Mouse (Mus musculus): ENCODE results near the gene Mapre3. TPM values are rescaled to one million over a fixed set of nuclear protein-coding genes. Genes with fewer than 3 reads are reported as not detected.

Gene Mapre3
- polyA plus RNA-seq, 1 experiment from 2014 or later: 20.0 TPM

GRCm38 (mm10) chr5:30816261-30816791 lies 1.9 kb downstream of the Mapre3 start:
- Histone ChIP-seq H3K27ac (ENCODE audit: low read length) (no peak overlapping the region), H3K4me2 (ENCODE audit: low read depth, low read length) (0 out of 2 replicates have a peak overlapping the region, but pooled peaks have one; percentile 5), H3K4me1 (ENCODE audit: control insufficient read depth, insufficient read depth, low read length) (peaks cover 14% of the 10 kb centered on the region), H3K9me3 (replicated peaks; ENCODE audit: control insufficient read depth, low read length) (no peaks in the 10 kb centered on the region), H3K4me3 (replicated peaks; ENCODE audit: low read length) (no peak overlapping the region), H3K9ac (ENCODE audit: low read length) (no peak overlapping the region), H3K36me3 (ENCODE audit: control insufficient read depth, insufficient read depth, low read length) (no peaks in the 10 kb centered on the region), H3K27me3 (ENCODE audit: control insufficient read depth, insufficient read depth, low read length) (no peaks in the 10 kb centered on the region)
- ATAC-seq (ENCODE audit: insufficient read depth, low FRiP score): no peak
- WGBS: 49% methylated on average over 8 of the region's 8 CpGs

- H3K4me2 ChIP-seq (ENCODE audit: low read depth, low read length): no peak overlapping the region
- no peak overlapping the region for H3K9ac ChIP-seq (ENCODE audit: low read length)
- no peaks in the 10 kb centered on the region for H3K36me3 ChIP-seq (ENCODE audit: control insufficient read depth, insufficient read depth, low read length)
- no peak overlapping the region for H3K27ac ChIP-seq (ENCODE audit: low read length)
- no peak overlapping the region for H3K4me3 ChIP-seq (replicated peaks; ENCODE audit: low read length)
- WGBS: 87% methylated on average over 8 of the region's 8 CpGs
- ATAC-seq (ENCODE audit: insufficient read depth, low FRiP score): no peak
- no peaks in the 10 kb centered on the region for H3K27me3 ChIP-seq (ENCODE audit: control insufficient read depth, insufficient read depth, low read length)
- no peaks in the 10 kb centered on the region for H3K9me3 ChIP-seq (replicated peaks; ENCODE audit: control insufficient read depth, low read length)
- peaks cover 14% of the 10 kb centered on the region for H3K4me1 ChIP-seq (ENCODE audit: control insufficient read depth, insufficient read depth, low read length)
Observed at GRCm38 (mm10) chr5:30818758-30819309, 4.4 kb downstream of the Mapre3 start.

GRCm38 (mm10) chr5:30822689-30823088 lies 8.2 kb downstream of the Mapre3 start:
- no peak overlapping the region for H3K4me2 ChIP-seq (ENCODE audit: low read depth, low read length)
- H3K27ac ChIP-seq (ENCODE audit: low read length): no peak overlapping the region
- H3K4me1 ChIP-seq (ENCODE audit: control insufficient read depth, insufficient read depth, low read length): no peaks in the 10 kb centered on the region
- H3K9me3 ChIP-seq (replicated peaks; ENCODE audit: control insufficient read depth, low read length): no peaks in the 10 kb centered on the region
- H3K9ac ChIP-seq (ENCODE audit: low read length): no peak overlapping the region
- no peak for ATAC-seq (ENCODE audit: insufficient read depth, low FRiP score)
- H3K27me3 ChIP-seq (ENCODE audit: control insufficient read depth, insufficient read depth, low read length): no peaks in the 10 kb centered on the region
- no peaks in the 10 kb centered on the region for H3K36me3 ChIP-seq (ENCODE audit: control insufficient read depth, insufficient read depth, low read length)
- no peak overlapping the region for H3K4me3 ChIP-seq (replicated peaks; ENCODE audit: low read length)
- WGBS: 85% methylated on average over 5 of the region's 5 CpGs

- Histone ChIP-seq H3K9ac (ENCODE audit: low read length) (no peak overlapping the region), H3K9me3 (replicated peaks; ENCODE audit: control insufficient read depth, low read length) (no peaks in the 10 kb centered on the region), H3K27me3 (ENCODE audit: control insufficient read depth, insufficient read depth, low read length) (no peaks in the 10 kb centered on the region), H3K4me1 (ENCODE audit: control insufficient read depth, insufficient read depth, low read length) (no peaks in the 10 kb centered on the region), H3K4me3 (replicated peaks; ENCODE audit: low read length) (no peak overlapping the region), H3K36me3 (ENCODE audit: control insufficient read depth, insufficient read depth, low read length) (no peaks in the 10 kb centered on the region), H3K27ac (ENCODE audit: low read length) (no peak overlapping the region), H3K4me2 (ENCODE audit: low read depth, low read length) (no peak overlapping the region)
- WGBS: 86% methylated on average over 3 of the region's 3 CpGs
- no peak for ATAC-seq (ENCODE audit: insufficient read depth, low FRiP score)
Observed at GRCm38 (mm10) chr5:30823091-30823490, 8.7 kb downstream of the Mapre3 start.

- Histone ChIP-seq H3K4me3 (replicated peaks; ENCODE audit: low read length) (no peak overlapping the region), H3K27ac (ENCODE audit: low read length) (no peak overlapping the region), H3K9ac (ENCODE audit: low read length) (no peak overlapping the region), H3K9me3 (replicated peaks; ENCODE audit: control insufficient read depth, low read length) (no peaks in the 10 kb centered on the region), H3K4me2 (ENCODE audit: low read depth, low read length) (no peak overlapping the region), H3K36me3 (ENCODE audit: control insufficient read depth, insufficient read depth, low read length) (no peaks in the 10 kb centered on the region), H3K4me1 (ENCODE audit: control insufficient read depth, insufficient read depth, low read length) (no peaks in the 10 kb centered on the region), H3K27me3 (ENCODE audit: control insufficient read depth, insufficient read depth, low read length) (no peaks in the 10 kb centered on the region)
- WGBS: 88% methylated on average over 11 of the region's 11 CpGs
- ATAC-seq (ENCODE audit: insufficient read depth, low FRiP score): no peak
Observed at GRCm38 (mm10) chr5:30824124-30824988, 9.9 kb downstream of the Mapre3 start.

- H3K36me3 ChIP-seq (ENCODE audit: control insufficient read depth, insufficient read depth, low read length): no peaks in the 10 kb centered on the region
- no peak overlapping the region for H3K9ac ChIP-seq (ENCODE audit: low read length)
- H3K4me1 ChIP-seq (ENCODE audit: control insufficient read depth, insufficient read depth, low read length): no peaks in the 10 kb centered on the region
- H3K27me3 ChIP-seq (ENCODE audit: control insufficient read depth, insufficient read depth, low read length): no peaks in the 10 kb centered on the region
- no peak overlapping the region for H3K27ac ChIP-seq (ENCODE audit: low read length)
- H3K9me3 ChIP-seq (replicated peaks; ENCODE audit: control insufficient read depth, low read length): no peaks in the 10 kb centered on the region
- ATAC-seq (ENCODE audit: insufficient read depth, low FRiP score): no peak
- WGBS: 64% methylated on average over 10 of the region's 10 CpGs
- H3K4me3 ChIP-seq (replicated peaks; ENCODE audit: low read length): no peak overlapping the region
- no peak overlapping the region for H3K4me2 ChIP-seq (ENCODE audit: low read depth, low read length)
Observed at GRCm38 (mm10) chr5:30825166-30825565, 10.7 kb downstream of the Mapre3 start.

GRCm38 (mm10) chr5:30825821-30826220 lies 11.4 kb downstream of the Mapre3 start:
- ATAC-seq (ENCODE audit: insufficient read depth, low FRiP score): no peak
- no peak overlapping the region for H3K4me3 ChIP-seq (replicated peaks; ENCODE audit: low read length)
- H3K9ac ChIP-seq (ENCODE audit: low read length): 0 out of 2 replicates have a peak overlapping the region, but pooled peaks have one; percentile 7
- H3K9me3 ChIP-seq (replicated peaks; ENCODE audit: control insufficient read depth, low read length): no peaks in the 10 kb centered on the region
- H3K4me2 ChIP-seq (ENCODE audit: low read depth, low read length): no peak overlapping the region
- whole genome bisulfite sequencing: 70% methylated on average over 6 of the region's 6 CpGs
- H3K27ac ChIP-seq (ENCODE audit: low read length): no peak overlapping the region
- H3K36me3 ChIP-seq (ENCODE audit: control insufficient read depth, insufficient read depth, low read length): no peaks in the 10 kb centered on the region
- H3K27me3 ChIP-seq (ENCODE audit: control insufficient read depth, insufficient read depth, low read length): no peaks in the 10 kb centered on the region
- no peaks in the 10 kb centered on the region for H3K4me1 ChIP-seq (ENCODE audit: control insufficient read depth, insufficient read depth, low read length)

- Histone ChIP-seq H3K4me1 (ENCODE audit: control insufficient read depth, insufficient read depth, low read length) (no peaks in the 10 kb centered on the region), H3K27ac (ENCODE audit: low read length) (no peak overlapping the region), H3K4me2 (ENCODE audit: low read depth, low read length) (no peak overlapping the region), H3K36me3 (ENCODE audit: control insufficient read depth, insufficient read depth, low read length) (no peaks in the 10 kb centered on the region), H3K4me3 (replicated peaks; ENCODE audit: low read length) (no peak overlapping the region), H3K9me3 (replicated peaks; ENCODE audit: control insufficient read depth, low read length) (no peaks in the 10 kb centered on the region), H3K27me3 (ENCODE audit: control insufficient read depth, insufficient read depth, low read length) (no peaks in the 10 kb centered on the region), H3K9ac (ENCODE audit: low read length) (no peak overlapping the region)
- 83% methylated on average over 3 of the region's 3 CpGs for WGBS
- ATAC-seq (ENCODE audit: insufficient read depth, low FRiP score): no peak
Observed at GRCm38 (mm10) chr5:30833416-30833815, 19.0 kb downstream of the Mapre3 start.

- Histone ChIP-seq H3K27ac (ENCODE audit: low read length) (no peak overlapping the region), H3K4me1 (ENCODE audit: control insufficient read depth, insufficient read depth, low read length) (no peaks in the 10 kb centered on the region), H3K27me3 (ENCODE audit: control insufficient read depth, insufficient read depth, low read length) (no peaks in the 10 kb centered on the region), H3K36me3 (ENCODE audit: control insufficient read depth, insufficient read depth, low read length) (no peaks in the 10 kb centered on the region), H3K4me2 (ENCODE audit: low read depth, low read length) (no peak overlapping the region), H3K9ac (ENCODE audit: low read length) (no peak overlapping the region), H3K4me3 (replicated peaks; ENCODE audit: low read length) (no peak overlapping the region), H3K9me3 (replicated peaks; ENCODE audit: control insufficient read depth, low read length) (no peaks in the 10 kb centered on the region)
- ATAC-seq (ENCODE audit: insufficient read depth, low FRiP score): no peak
- 73% methylated on average over 2 of the region's 2 CpGs for WGBS
Observed at GRCm38 (mm10) chr5:30839731-30840130, 25.3 kb downstream of the Mapre3 start.
